Mouse (Mus musculus): ENCODE measurements at regions not wholly inside any gene's neighbourhood (a gene's known extent, or its start where the extent isn't known, plus 50 kb on each side); places are given as distances from the start of the nearest gene placed in this dataset.

- TF ChIP-seq EP300 (IDR thresholded peaks at IDR 0.05; ENCODE audit: insufficient read depth, low read depth, low read length) (no peak), CTCF (IDR thresholded peaks at IDR 0.05; ENCODE audit: low read depth, low read length) (no peak)
Observed at GRCm38 (mm10) chr1:129138783-129139182, 134.3 kb upstream of the Thsd7b start.

Measured in ES-Bruce4 (cell line).